Mouse (Mus musculus) intestine, postnatal 0 days (tissue): ENCODE measurements at regions not wholly inside any gene's neighbourhood (a gene's known extent, or its start where the extent isn't known, plus 50 kb on each side); places are given as distances from the start of the nearest gene placed in this dataset.

Source experiments
- ATAC-seq: fragments of 200-750 bp; cut with Nextera tagmentation; 2 replicates; pipeline ENCODE4 v1.8.0; 2017; ENCODE audit warnings: mild to moderate bottlenecking, moderate TSS enrichment, moderate library complexity
- H3K27ac ChIP-seq: fragments of 300-500 bp; sonication (generic); 2 replicates; pipeline ENCODE4 v1.5.1; 2014; ENCODE audit warnings: mild to moderate bottlenecking, low read depth, low read length, moderate library complexity
- H3K27me3 ChIP-seq: fragments of 300-500 bp; sonication (generic); replicated peaks from 2 replicates; pipeline ENCODE4 v1.6.1; 2014; ENCODE audit warnings: low read length, mixed read lengths; ENCODE audit not compliant: control insufficient read depth, insufficient read depth
- H3K36me3 ChIP-seq: fragments of 300-500 bp; sonication (generic); 2 replicates; pipeline ENCODE4 v1.6.1; 2014; ENCODE audit warnings: mild to moderate bottlenecking, moderate library complexity; ENCODE audit not compliant: control insufficient read depth, insufficient read depth
- H3K4me1 ChIP-seq: fragments of 300-500 bp; sonication (generic); replicated peaks from 2 replicates; pipeline ENCODE4 v1.6.1; 2014; ENCODE audit warnings: antibody characterized with exemption, low read length, mixed read lengths; ENCODE audit not compliant: control insufficient read depth, insufficient read depth
- H3K4me2 ChIP-seq: fragments of 300-500 bp; sonication (generic); replicated peaks from 2 replicates; pipeline ENCODE4 v1.6.1; 2014; ENCODE audit warnings: low read depth, mild to moderate bottlenecking, moderate library complexity
- H3K4me3 ChIP-seq: fragments of 300-500 bp; sonication (generic); 2 replicates; pipeline ENCODE4 v1.5.1; 2014; ENCODE audit warnings: low read depth, low read length
- H3K9ac ChIP-seq: fragments of 300-500 bp; sonication (generic); 2 replicates; pipeline ENCODE4 v1.6.1; 2014; ENCODE audit warnings: mild to moderate bottlenecking, low read depth, low read length
- H3K9me3 ChIP-seq: fragments of 300-500 bp; sonication (generic); 2 replicates; pipeline ENCODE4 v1.6.1; 2016; ENCODE audit warnings: mixed run types; ENCODE audit not compliant: control insufficient read depth
- CTCF ChIP-seq: sonication (generic); IDR thresholded peaks from 2 replicates; pipeline ENCODE4 v1.5.1; 2016; ENCODE audit warnings: low read depth, mild to moderate bottlenecking, control low read depth, antibody characterized with exemption, moderate library complexity
- WGBS: fragments of 180-500 bp; shearing (Covaris S2); extraction: QIAGEN DNeasy Blood & Tissue Kit; methylation state at CpG from one replicate; pipeline ENCODE4 v1.1.7; 2014; 5-methylcytosine and 5-hydroxymethylcytosine counted together

- H3K27ac ChIP-seq, result no peak overlapping the region
- no peaks in the 10 kb centered on the region for H3K9me3 ChIP-seq
- no peak overlapping the region for H3K4me3 ChIP-seq
- H3K4me1 ChIP-seq, result no peaks in the 10 kb centered on the region
- no peak overlapping the region for H3K9ac ChIP-seq
- H3K4me2 ChIP-seq, result no peak overlapping the region
- no peak for TF ChIP-seq CTCF
- WGBS, result 71% methylated on average over 1 of the region's 1 CpGs
- H3K27me3 ChIP-seq, result no peaks in the 10 kb centered on the region
- no peaks in the 10 kb centered on the region for H3K36me3 ChIP-seq
- ATAC-seq, result no peak
Observed at GRCm38 (mm10) chr16:62981821-62982220, 127.7 kb downstream of the Pros1 start.

- no peaks in the 10 kb centered on the region for H3K36me3 ChIP-seq
- no peaks in the 10 kb centered on the region for H3K4me1 ChIP-seq
- TF ChIP-seq CTCF, result no peak
- no peak for ATAC-seq
- H3K4me2 ChIP-seq, result no peak overlapping the region
- WGBS, result 56% methylated on average over 4 of the region's 4 CpGs
- no peak overlapping the region for H3K9ac ChIP-seq
- H3K9me3 ChIP-seq, result no peaks in the 10 kb centered on the region
- no peaks in the 10 kb centered on the region for H3K27me3 ChIP-seq
- H3K27ac ChIP-seq, result no peak overlapping the region
- H3K4me3 ChIP-seq, result no peak overlapping the region
Observed at GRCm38 (mm10) chr16:62982558-62982957, 128.5 kb downstream of the Pros1 start.

- Histone ChIP-seq H3K4me1 (no peaks in the 10 kb centered on the region), H3K27me3 (no peaks in the 10 kb centered on the region), H3K4me2 (no peak overlapping the region), H3K36me3 (no peaks in the 10 kb centered on the region), H3K9me3 (no peaks in the 10 kb centered on the region), H3K9ac (no peak overlapping the region), H3K27ac (no peak overlapping the region), H3K4me3 (no peak overlapping the region)
- WGBS, result 86% methylated on average over 3 of the region's 3 CpGs
- no peak for ATAC-seq
- no peak for TF ChIP-seq CTCF
Observed at GRCm38 (mm10) chr16:62995555-62995954, 141.4 kb downstream of the Pros1 start.

GRCm38 (mm10) chr16:63011151-63011734 is 157.1 kb downstream of the Pros1 start:
- H3K4me2 ChIP-seq, result no peak overlapping the region
- no peak overlapping the region for H3K9ac ChIP-seq
- no peaks in the 10 kb centered on the region for H3K27me3 ChIP-seq
- H3K27ac ChIP-seq, result no peak overlapping the region
- H3K36me3 ChIP-seq, result no peaks in the 10 kb centered on the region
- H3K4me1 ChIP-seq, result no peaks in the 10 kb centered on the region
- no peaks in the 10 kb centered on the region for H3K9me3 ChIP-seq
- H3K4me3 ChIP-seq, result no peak overlapping the region
- no peak for ATAC-seq
- WGBS, result 86% methylated on average over 4 of the region's 4 CpGs
- TF ChIP-seq CTCF, result no peak

- no peak overlapping the region for H3K4me3 ChIP-seq
- H3K9ac ChIP-seq, result no peak overlapping the region
- no peaks in the 10 kb centered on the region for H3K9me3 ChIP-seq
- TF ChIP-seq CTCF, result peak; percentile 70
- no peaks in the 10 kb centered on the region for H3K27me3 ChIP-seq
- no peak overlapping the region for H3K4me2 ChIP-seq
- no peak for ATAC-seq
- H3K27ac ChIP-seq, result no peak overlapping the region
- 35% methylated on average over 7 of the region's 7 CpGs for WGBS
- no peaks in the 10 kb centered on the region for H3K36me3 ChIP-seq
- H3K4me1 ChIP-seq, result no peaks in the 10 kb centered on the region
Observed at GRCm38 (mm10) chr16:63014453-63014852, 160.3 kb downstream of the Pros1 start.

GRCm38 (mm10) chr16:63016144-63016543 is 162.0 kb downstream of the Pros1 start:
- Histone ChIP-seq H3K4me2 (no peak overlapping the region), H3K4me3 (no peak overlapping the region), H3K4me1 (no peaks in the 10 kb centered on the region), H3K9me3 (no peaks in the 10 kb centered on the region), H3K27me3 (no peaks in the 10 kb centered on the region), H3K27ac (no peak overlapping the region), H3K36me3 (no peaks in the 10 kb centered on the region), H3K9ac (no peak overlapping the region)
- WGBS, result 39% methylated on average over 1 of the region's 1 CpGs
- TF ChIP-seq CTCF, result peak; percentile 58
- ATAC-seq, result no peak

GRCm38 (mm10) chr16:63016658-63017057 is 162.6 kb downstream of the Pros1 start:
- H3K27ac ChIP-seq, result no peak overlapping the region
- no peak for TF ChIP-seq CTCF
- ATAC-seq, result no peak
- H3K9ac ChIP-seq, result no peak overlapping the region
- H3K36me3 ChIP-seq, result no peaks in the 10 kb centered on the region
- H3K9me3 ChIP-seq, result no peaks in the 10 kb centered on the region
- no peaks in the 10 kb centered on the region for H3K27me3 ChIP-seq
- H3K4me1 ChIP-seq, result no peaks in the 10 kb centered on the region
- H3K4me2 ChIP-seq, result no peak overlapping the region
- no peak overlapping the region for H3K4me3 ChIP-seq
- WGBS, result 76% methylated on average over 2 of the region's 2 CpGs
